Mouse (Mus musculus): ENCODE measurements around the gene Zfp180.

DNA sequence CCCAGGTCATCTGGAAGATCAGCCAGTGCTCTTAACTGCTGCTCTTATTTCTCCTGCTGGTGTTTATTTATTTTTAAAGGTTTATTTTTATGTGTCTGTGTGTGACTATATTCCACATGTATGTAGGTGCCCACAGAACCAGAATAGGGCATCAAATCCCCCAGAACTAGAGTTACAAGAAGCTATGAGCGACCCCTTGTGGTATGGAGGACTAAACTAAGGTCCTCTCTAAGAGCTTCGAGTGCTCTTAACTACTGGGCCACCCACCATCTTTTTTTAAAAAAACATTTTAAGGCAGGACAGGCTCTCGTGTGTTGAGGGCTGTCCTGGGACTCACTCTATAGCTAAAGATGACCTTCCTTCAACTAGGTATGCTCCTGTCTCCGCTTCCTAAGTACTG is 5.1 kb downstream of the Zfp180 start:
- no peak for TF ChIP-seq POLR2A (IDR thresholded peaks at IDR 0.05; ENCODE audit: insufficient read depth, low read length)
- TF ChIP-seq EP300 (IDR thresholded peaks at IDR 0.05; ENCODE audit: insufficient read depth, low read depth, low read length), result no peak
- TF ChIP-seq CTCF (IDR thresholded peaks at IDR 0.05; ENCODE audit: low read depth, low read length), result no peak
